ENCODE assay signal across 9 mouse cellular contexts in the genomic region with DNA sequence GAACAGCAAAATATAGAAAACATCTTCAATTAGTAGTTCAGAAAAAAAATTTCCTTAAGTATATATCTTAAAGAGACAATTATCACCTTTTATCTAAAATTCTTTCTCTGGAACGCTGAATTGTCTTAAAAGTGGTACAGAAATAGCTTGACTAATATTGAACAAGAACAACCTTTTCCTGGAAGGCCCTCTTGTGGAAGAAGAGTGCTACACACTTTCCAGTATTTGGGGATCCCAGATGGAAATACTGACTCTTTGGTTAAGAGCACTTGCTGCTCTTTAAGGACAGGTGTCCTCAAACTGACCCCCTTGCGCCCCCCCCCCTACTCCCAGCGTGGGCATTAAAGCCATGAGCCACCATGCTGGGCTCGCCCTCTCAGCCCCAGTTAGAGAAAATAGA. TPM values are rescaled to one million over a fixed set of nuclear protein-coding genes. Genes with fewer than 3 reads are reported as not detected.
DNase-seq lines count a peak whose midpoint lies in the region; ATAC-seq lines count a peak whose summit lies in the region.
"Had no signal": no experiment of that assay in that cellular context is flagged by ENCODE, and none has a peak within 500 bp of the region (broad histone marks: within the 10 kb centered on the region; RNA-seq: fewer than 3 reads in every experiment).

No protein-coding gene starts in this region.

- H3K4me1 ChIP-seq in neural tube, embryonic 11.5 days (ENCODE audit: control insufficient read depth, insufficient read depth, low read length), result no peaks in the 10 kb centered on the region
- H3K4me1 ChIP-seq in neural tube, embryonic 15.5 days, result no peaks in the 10 kb centered on the region

- no peaks in the 10 kb centered on the region; the same call in 1 of the 2 replicates for H3K36me3 ChIP-seq in neural tube, embryonic 11.5 days (ENCODE audit: control insufficient read depth, insufficient read depth, low read length)
- H3K36me3 ChIP-seq in neural tube, embryonic 15.5 days, result peaks cover 23% of the 10 kb centered on the region

- no peak overlapping the region for H3K27ac ChIP-seq in neural tube, embryonic 11.5 days (ENCODE audit: low read depth, low read length)
- no peak overlapping the region for H3K27ac ChIP-seq in neural tube, embryonic 15.5 days (replicated peaks)
- H3K27ac ChIP-seq: macrophage had no signal

- H3K4me3 ChIP-seq in neural tube, embryonic 11.5 days (ENCODE audit: low read depth, low read length), result no peak overlapping the region
- no peak overlapping the region for H3K4me3 ChIP-seq in neural tube, embryonic 15.5 days (replicated peaks)

- no peak for DNase-seq in frontal cortex, postnatal 14 days (ENCODE audit: low spot score in 2 of 2)
- peak; percentile 17 for DNase-seq in neural tube, embryonic 11.5 days (ENCODE audit: low spot score)
- peak; percentile 20 to 57 for DNase-seq in cerebellum, postnatal 36 days
- peak; percentile 29 for DNase-seq in lung, postnatal 14 days
- no peak for DNase-seq in urinary bladder, postnatal 14 days (ENCODE audit: low spot score)
- DNase-seq in B cell, adult 2 months, result no peak

- peak; percentile 78 for ATAC-seq in frontal cortex, adult (ENCODE audit: low TSS enrichment)
- no peak for ATAC-seq in neural tube, embryonic 11.5 days (ENCODE audit: insufficient read depth, low FRiP score, low TSS enrichment)
- no peak for ATAC-seq in neural tube, embryonic 15.5 days (ENCODE audit: low FRiP score)

- H3K9ac ChIP-seq in neural tube, embryonic 11.5 days (ENCODE audit: low read length), result no peak overlapping the region
- no peak overlapping the region for H3K9ac ChIP-seq in neural tube, embryonic 15.5 days (replicated peaks)

- no peaks in the 10 kb centered on the region for H3K9me3 ChIP-seq in neural tube, embryonic 11.5 days (ENCODE audit: control insufficient read depth, low read length)
- no peaks in the 10 kb centered on the region for H3K9me3 ChIP-seq in neural tube, embryonic 15.5 days (replicated peaks)

- 58% methylated on average over 4 of the region's 4 CpGs for WGBS in neural tube, embryonic 11.5 days
- WGBS in neural tube, embryonic 15.5 days, result 64% methylated on average over 4 of the region's 4 CpGs

- H3K27me3 ChIP-seq in neural tube, embryonic 11.5 days (ENCODE audit: control insufficient read depth, insufficient read depth, low read length), result no peaks in the 10 kb centered on the region
- H3K27me3 ChIP-seq in neural tube, embryonic 15.5 days (replicated peaks), result no peaks in the 10 kb centered on the region

- no peak overlapping the region for H3K4me2 ChIP-seq in neural tube, embryonic 11.5 days (ENCODE audit: low read depth)
- H3K4me2 ChIP-seq in neural tube, embryonic 15.5 days, result no peak overlapping the region

RNA-seq across cellular contexts. Expression of gene Smc5, which starts 48.6 kb away (rescaled TPM):
- 47.8 and 49.1 TPM in 2 replicates for polyA plus RNA-seq in neural tube, embryonic 11.5 days (2014; fragmentation: Nextera tagmentation; extraction: Ambion mirVana)
- 24.6 and 27.5 TPM in 2 replicates for polyA plus RNA-seq in neural tube, embryonic 15.5 days (2015; fragmentation: Nextera tagmentation; extraction: Ambion mirVana)

Comparison
In these comparisons a context has a peak if more than half of its experiments do, and no peak if none do; other contexts are left out.
1. DNase-seq: peak in neural tube, embryonic 11.5 days (single experiment), cerebellum, postnatal 36 days (2 of 2) and lung, postnatal 14 days (single experiment); none in frontal cortex, postnatal 14 days (0 of 2), urinary bladder, postnatal 14 days (single experiment) and B cell, adult 2 months (0 of 2).